Mouse (Mus musculus): ENCODE results near the gene Suds3. TPM values are rescaled to one million over a fixed set of nuclear protein-coding genes. Genes with fewer than 3 reads are reported as not detected.

Suds3 gene
- polyA plus RNA-seq, 1 experiment from 2014 or later = 51.1 TPM

- no peak overlapping the region for H3K4me3 ChIP-seq (ENCODE audit: low read depth, low read length)
- 73% methylated on average over 7 of the region's 7 CpGs for WGBS
- no peak overlapping the region for H3K27ac ChIP-seq (ENCODE audit: low read depth, low read length)
- no peak for ATAC-seq (ENCODE audit: low read depth)
- H3K36me3 ChIP-seq (ENCODE audit: control insufficient read depth, insufficient read depth, low read length) = no peaks in the 10 kb centered on the region
- no peaks in the 10 kb centered on the region for H3K9me3 ChIP-seq (ENCODE audit: control insufficient read depth, low read length)
- H3K9ac ChIP-seq (replicated peaks; ENCODE audit: low read depth, low read length) = no peak overlapping the region
- no peaks in the 10 kb centered on the region for H3K27me3 ChIP-seq (ENCODE audit: control insufficient read depth, insufficient read depth, low read length)
- no peak overlapping the region for H3K4me2 ChIP-seq (ENCODE audit: low read depth, low read length)
- no peaks in the 10 kb centered on the region for H3K4me1 ChIP-seq (ENCODE audit: control insufficient read depth, insufficient read depth, low read length)
Observed at GRCm38 (mm10) chr5:117049940-117050339, 66.0 kb downstream of the Suds3 start.

- 65% methylated on average over 10 of the region's 10 CpGs for WGBS
- H3K9ac ChIP-seq (replicated peaks; ENCODE audit: low read depth, low read length) = no peak overlapping the region
- no peak for ATAC-seq (ENCODE audit: low read depth)
- H3K27ac ChIP-seq (ENCODE audit: low read depth, low read length) = no peak overlapping the region
- H3K4me2 ChIP-seq (ENCODE audit: low read depth, low read length) = no peak overlapping the region
- no peaks in the 10 kb centered on the region for H3K27me3 ChIP-seq (ENCODE audit: control insufficient read depth, insufficient read depth, low read length)
- no peak overlapping the region for H3K4me3 ChIP-seq (ENCODE audit: low read depth, low read length)
- H3K36me3 ChIP-seq (ENCODE audit: control insufficient read depth, insufficient read depth, low read length) = no peaks in the 10 kb centered on the region
- no peaks in the 10 kb centered on the region for H3K4me1 ChIP-seq (ENCODE audit: control insufficient read depth, insufficient read depth, low read length)
- no peaks in the 10 kb centered on the region for H3K9me3 ChIP-seq (ENCODE audit: control insufficient read depth, low read length)
Observed at GRCm38 (mm10) chr5:117045101-117045500, 70.8 kb downstream of the Suds3 start.

DNA sequence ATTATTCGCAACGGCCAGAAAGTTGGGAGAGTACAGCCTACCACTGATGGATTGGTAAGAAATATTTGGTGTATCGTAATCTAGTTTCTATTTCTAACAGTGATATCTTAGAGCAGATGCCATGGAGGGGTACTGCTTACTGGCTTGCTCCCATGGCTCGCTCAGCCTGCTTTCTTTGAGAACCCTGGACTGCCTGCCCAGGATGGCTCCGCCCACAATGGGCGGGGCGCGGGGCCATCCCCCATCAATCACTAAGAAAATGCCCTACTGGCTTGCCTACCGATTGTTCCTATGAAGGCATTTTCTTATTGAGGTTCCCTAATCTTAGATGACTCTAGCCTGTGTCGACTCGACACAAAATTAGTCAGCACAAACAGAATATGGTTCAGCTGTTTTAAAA lies 73.3 kb downstream of the Suds3 start:
- Histone ChIP-seq H3K9me3 (ENCODE audit: control insufficient read depth, low read length) (no peaks in the 10 kb centered on the region), H3K36me3 (ENCODE audit: control insufficient read depth, insufficient read depth, low read length) (no peaks in the 10 kb centered on the region), H3K27me3 (ENCODE audit: control insufficient read depth, insufficient read depth, low read length) (no peaks in the 10 kb centered on the region), H3K4me1 (ENCODE audit: control insufficient read depth, insufficient read depth, low read length) (no peaks in the 10 kb centered on the region), H3K9ac (replicated peaks; ENCODE audit: low read depth, low read length) (no peak overlapping the region), H3K27ac (ENCODE audit: low read depth, low read length) (no peak overlapping the region), H3K4me3 (ENCODE audit: low read depth, low read length) (no peak overlapping the region), H3K4me2 (ENCODE audit: low read depth, low read length) (no peak overlapping the region)
- no peak for ATAC-seq (ENCODE audit: low read depth)
- 70% methylated on average over 11 of the region's 11 CpGs for WGBS

Other genes starting within 250 kb of the Suds3 start
- gene Taok3, start 4.0 kb upstream of the Suds3 start, polyA plus RNA-seq (2014; fragmentation: Nextera tagmentation; extraction: Ambion mirVana) = 58.9 and 62.5 TPM in 2 replicates
- gene Pebp1, start 171.5 kb upstream of the Suds3 start, polyA plus RNA-seq (2014; fragmentation: Nextera tagmentation; extraction: Ambion mirVana) = 1,002 and 1,074 TPM in 2 replicates
- gene Vsig10, start 203.0 kb upstream of the Suds3 start, polyA plus RNA-seq (2014; fragmentation: Nextera tagmentation; extraction: Ambion mirVana) = 1.1 and 1.2 TPM in 2 replicates
- 281 and 293 TPM in 2 replicates for gene Wsb2, start 241.2 kb upstream of the Suds3 start, polyA plus RNA-seq (2014; fragmentation: Nextera tagmentation; extraction: Ambion mirVana)